Mouse (Mus musculus) mesoderm, embryonic 11.5 days (tissue): ENCODE measurements at regions not wholly inside any gene's neighbourhood (a gene's known extent, or its start where the extent isn't known, plus 50 kb on each side); places are given as distances from the start of the nearest gene placed in this dataset.

Experiments
- DNase-seq: peaks from one replicate; pipeline ENCODE4 v3.0.0-alpha.2; 2012; ENCODE audit warnings: low read depth, low spot score

- DNase-seq = no peak
These were observed 104.1 kb downstream of the Sox9 start for GRCm38 (mm10) chr11:112886139-112886538.

- DNase-seq = no peak
These were observed 107.7 kb downstream of the Sox9 start for GRCm38 (mm10) chr11:112889760-112890159.

GRCm38 (mm10) chr11:112897597-112897996 is 115.6 kb downstream of the Sox9 start:
- no peak for DNase-seq

- DNase-seq = no peak
These were observed 120.6 kb downstream of the Sox9 start for GRCm38 (mm10) chr11:112902618-112903017.

- DNase-seq = no peak
These were observed 128.3 kb downstream of the Sox9 start for GRCm38 (mm10) chr11:112910309-112910708.

- DNase-seq = no peak
These were observed 130.9 kb downstream of the Sox9 start for GRCm38 (mm10) chr11:112912875-112913274.

- DNase-seq = no peak
These were observed 134.9 kb downstream of the Sox9 start for GRCm38 (mm10) chr11:112916923-112917322.

- no peak for DNase-seq
These were observed 138.1 kb downstream of the Sox9 start for GRCm38 (mm10) chr11:112920131-112920530.

- DNase-seq = no peak
These were observed 142.6 kb downstream of the Sox9 start for GRCm38 (mm10) chr11:112924577-112924976.

- DNase-seq = no peak
These were observed 143.1 kb downstream of the Sox9 start for GRCm38 (mm10) chr11:112925140-112925539.

- DNase-seq = no peak
These were observed 144.5 kb downstream of the Sox9 start for GRCm38 (mm10) chr11:112926330-112927025.

- DNase-seq = no peak
These were observed 148.3 kb downstream of the Sox9 start for GRCm38 (mm10) chr11:112930186-112930808.

GRCm38 (mm10) chr11:112938035-112938434 is 156.0 kb downstream of the Sox9 start:
- DNase-seq = no peak

- no peak for DNase-seq
These were observed 169.4 kb downstream of the Sox9 start for GRCm38 (mm10) chr11:112951421-112951820.

- DNase-seq = no peak
These were observed 170.3 kb downstream of the Sox9 start for GRCm38 (mm10) chr11:112952356-112952755.

- DNase-seq = no peak
These were observed 171.5 kb downstream of the Sox9 start for GRCm38 (mm10) chr11:112953491-112953890.

- DNase-seq = no peak
These were observed 174.9 kb downstream of the Sox9 start for GRCm38 (mm10) chr11:112956748-112957440.

GRCm38 (mm10) chr11:112959609-112960008 is 177.6 kb downstream of the Sox9 start:
- DNase-seq = no peak

GRCm38 (mm10) chr11:112973286-112973685 is 191.3 kb downstream of the Sox9 start:
- no peak for DNase-seq

GRCm38 (mm10) chr11:112974893-112975292 is 192.9 kb downstream of the Sox9 start:
- DNase-seq = no peak

GRCm38 (mm10) chr11:112976914-112977785 is 195.1 kb downstream of the Sox9 start:
- no peak for DNase-seq

GRCm38 (mm10) chr11:112978884-112979283 is 196.9 kb downstream of the Sox9 start:
- no peak for DNase-seq
